Mouse (Mus musculus) c-Kit-positive CD71-positive TER-119-positive erythroid progenitor cells, embryonic 14.5 days (primary cell): Measurements from ENCODE around the gene Ect2.

Experiments
- DNase-seq: peaks from one replicate; pipeline ENCODE4 v3.0.0-alpha.2; 2013; ENCODE audit warnings: low spot score

The Ect2 gene

DNA sequence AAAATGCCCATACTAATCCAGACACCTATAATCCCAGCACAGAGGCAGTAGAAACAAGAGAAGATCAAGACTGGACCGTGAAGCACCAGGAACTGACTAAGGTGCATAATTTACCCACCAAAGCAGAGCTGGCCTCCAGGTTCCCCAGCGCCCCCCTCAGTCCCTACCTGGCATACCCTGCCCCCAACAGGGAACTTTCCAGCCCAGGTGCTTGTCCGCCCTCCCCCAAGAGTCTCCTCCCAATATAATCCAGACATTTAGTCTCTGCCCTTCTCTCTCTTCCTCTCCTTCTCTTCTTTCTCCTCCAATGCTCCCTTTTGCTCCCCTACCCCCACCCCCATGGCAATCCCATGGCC lies 2.9 kb upstream of the Ect2 start:
- DNase-seq, result no peak

DNA sequence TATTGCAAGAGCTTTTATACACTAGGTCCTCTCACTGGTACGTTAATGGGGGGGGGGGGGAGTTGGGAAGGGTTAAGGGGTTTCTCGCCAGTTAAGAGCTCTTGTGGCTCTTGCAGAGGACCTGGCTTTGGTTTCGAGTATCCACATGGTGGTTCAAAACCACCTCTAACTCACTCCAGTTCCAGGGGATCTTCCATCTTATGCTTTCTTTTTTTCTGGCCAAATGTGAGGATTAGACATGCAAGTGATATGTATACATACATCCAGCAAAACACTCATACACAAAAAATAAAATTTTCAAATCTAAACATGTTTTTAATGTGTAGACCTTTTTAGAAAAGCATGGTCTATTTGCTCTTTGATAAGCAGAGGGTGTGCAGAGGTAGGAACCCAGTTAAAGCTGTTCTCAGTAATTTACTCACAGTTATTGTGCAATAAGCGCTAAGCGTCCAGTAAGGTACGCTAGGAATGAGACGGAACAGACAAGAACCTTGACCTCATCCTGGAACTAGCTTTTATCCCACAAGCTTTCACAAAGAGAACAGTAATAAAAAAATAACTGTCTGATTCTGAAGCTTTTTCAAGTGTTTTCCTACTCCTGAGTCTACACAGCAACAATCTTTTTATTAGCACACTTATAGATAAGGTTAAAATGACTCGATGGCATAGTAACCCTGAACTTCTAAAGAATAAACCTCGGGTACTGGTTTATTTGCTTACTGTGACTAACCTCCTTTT lies 2.3 kb upstream of the Ect2 start:
- DNase-seq, result no peak

DNA sequence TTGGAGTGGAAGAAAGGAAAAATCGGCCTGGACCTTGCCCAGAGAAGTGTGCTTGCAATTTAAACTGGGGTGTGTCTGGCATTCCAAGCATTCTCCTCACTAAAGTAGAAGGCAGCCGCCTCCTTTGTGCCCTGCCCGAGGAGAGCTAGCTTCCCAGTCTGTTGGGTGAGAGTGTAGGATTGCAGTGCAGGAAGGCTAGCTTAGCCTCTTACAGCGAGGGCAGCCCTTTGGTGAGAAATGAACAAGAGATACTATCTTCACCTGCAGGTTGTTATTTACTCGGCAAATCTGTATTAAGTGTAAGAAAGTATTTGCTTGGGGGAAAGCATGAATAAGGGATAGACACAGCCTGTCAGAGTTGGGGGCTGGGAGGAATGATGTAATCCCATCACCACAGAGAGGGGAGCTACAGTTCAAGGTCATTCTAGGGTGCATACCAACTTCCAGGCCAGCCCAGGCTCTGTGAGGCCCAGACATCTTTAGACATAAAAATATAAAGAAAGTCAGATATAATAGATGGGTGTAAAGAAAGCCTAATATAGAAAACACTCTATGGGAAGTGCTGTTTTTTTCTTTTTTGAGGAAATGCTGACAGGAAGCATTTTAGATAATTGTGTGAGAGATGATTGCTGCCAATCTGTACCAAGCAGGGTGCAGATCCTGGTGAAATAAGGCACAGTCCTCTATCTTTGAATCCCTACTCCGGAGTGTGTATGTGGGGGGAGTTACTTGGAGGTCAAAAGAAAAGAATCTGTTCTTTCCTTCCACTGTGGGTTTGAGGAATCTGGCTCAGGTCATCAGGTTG lies 1.6 kb upstream of the Ect2 start:
- no peak for DNase-seq

DNA sequence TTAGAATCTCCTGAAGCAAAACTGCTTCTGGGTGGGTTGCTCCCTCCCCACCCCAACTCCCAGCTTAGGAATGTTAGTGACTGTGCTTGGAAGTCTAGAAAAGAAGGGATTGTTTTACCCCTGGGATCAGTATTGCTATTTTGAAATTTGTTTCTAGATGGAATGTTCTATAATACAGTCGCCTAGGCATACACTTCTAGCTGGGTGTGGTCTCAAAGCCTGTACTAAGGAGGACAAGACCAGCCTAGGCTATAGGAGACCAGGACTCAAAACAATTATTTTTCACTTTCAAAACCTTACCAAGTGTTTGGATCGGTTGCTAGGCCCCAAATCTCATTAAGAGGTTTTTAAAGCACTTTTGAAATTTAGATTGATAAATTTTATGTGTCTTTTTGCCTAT lies 602 bp upstream of the Ect2 start:
- no peak for DNase-seq

DNA sequence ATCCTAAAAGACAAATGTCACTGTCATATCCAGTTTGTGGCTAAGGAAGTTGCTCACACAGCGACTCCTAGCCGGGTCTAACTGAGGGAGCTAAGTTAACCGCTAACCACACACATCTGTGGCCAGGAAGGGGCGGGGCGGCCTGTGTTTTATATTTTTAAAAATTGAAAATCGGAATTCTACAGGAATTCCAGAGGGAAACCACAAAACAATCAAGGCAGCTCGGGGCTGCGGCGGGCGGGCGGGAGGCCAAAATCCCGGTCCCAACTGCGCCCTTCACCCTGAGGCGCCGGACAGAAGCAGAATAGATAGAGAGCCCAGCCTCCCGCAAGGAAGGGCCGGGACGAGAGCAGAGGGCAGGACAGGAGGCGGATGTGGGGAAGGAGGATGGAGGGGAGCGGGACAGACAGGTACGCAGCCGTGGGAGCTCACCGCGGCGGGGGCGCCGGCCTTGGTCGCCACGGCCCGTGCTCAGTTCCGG lies 447 bp downstream of the Ect2 start:
- peak; percentile 48 for DNase-seq

DNA sequence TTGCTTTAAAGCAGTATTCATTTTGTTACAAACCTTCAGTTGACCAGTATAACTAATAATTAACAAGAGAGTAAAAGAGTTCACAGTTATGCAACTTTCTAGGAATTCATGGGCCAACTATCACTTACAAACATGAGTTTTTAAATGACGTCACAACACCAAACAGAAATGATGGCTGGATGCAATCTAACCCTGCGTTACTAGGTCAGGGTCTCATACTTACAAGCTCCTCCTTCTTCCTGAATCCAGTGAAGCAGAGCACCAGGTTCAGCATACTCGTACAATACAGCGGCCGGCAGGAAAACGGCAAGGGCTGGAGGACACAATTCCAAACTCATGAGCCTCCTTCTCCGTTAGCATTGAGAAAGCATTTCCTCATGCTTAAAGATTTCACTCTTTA lies 7.9 kb downstream of the Ect2 start:
- DNase-seq, result no peak

DNA sequence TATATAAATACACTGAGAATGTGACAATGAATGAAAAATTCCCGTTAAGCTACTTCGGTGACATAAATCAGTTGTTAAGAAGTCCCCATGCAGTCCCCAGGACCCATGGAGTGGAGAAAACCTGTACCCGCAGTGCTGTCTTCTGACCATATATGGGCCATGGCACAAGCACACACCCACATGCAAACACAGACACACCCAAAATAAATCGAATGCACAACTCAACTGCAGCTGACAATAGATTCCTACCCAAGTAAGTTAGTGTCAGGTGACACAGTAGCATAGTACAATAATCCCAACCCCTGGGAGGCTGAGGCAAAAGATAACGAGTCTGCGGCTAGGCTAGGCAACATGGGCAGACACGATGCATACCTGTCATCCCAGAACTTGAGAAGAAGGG lies 10.1 kb downstream of the Ect2 start:
- DNase-seq, result no peak

DNA sequence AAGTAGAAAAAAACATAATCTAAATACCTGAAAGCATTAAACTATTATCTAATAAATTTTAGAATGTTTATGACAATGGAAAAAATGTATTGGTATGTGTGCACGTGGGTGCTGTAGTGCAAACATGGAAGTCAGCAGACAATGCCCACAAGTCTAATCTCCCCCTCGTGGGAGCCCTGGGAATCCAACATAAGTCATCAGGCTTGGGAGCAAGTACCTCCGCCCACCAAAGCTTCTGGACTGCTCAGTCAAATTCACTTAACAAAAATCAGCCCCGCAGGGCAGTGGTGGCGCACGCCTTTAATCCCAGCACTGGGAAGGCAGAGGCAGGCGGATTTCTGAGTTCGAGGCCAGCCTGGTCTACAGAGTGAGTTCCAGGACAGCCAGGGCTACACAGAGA lies 13.6 kb downstream of the Ect2 start:
- DNase-seq, result no peak

DNA sequence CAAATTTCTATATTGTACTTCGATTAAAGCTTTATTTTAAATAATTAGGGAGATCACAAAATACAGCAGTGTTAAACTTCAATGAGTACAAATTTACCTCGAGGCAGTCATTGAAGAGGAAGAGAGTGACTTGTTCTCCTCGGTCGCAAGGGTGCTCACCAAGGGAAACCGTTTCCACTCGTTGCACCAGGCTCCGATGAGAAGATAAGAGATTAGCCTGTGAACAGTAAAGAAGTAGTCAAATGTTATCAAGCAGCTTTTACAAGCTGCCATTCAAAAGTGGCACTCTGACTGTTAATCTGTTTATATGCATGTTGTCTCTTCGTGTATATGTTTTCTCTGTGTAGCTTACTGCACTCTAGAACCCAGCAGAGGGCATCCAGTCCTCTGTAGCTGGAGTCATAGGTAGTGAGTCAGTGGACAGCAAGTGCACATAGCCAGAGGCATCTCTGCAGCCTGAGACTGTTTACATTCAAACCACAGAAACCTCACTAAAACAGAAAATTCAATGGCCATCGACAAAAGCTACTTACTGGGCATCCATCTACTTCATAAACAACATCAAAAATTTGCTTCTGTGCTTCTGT lies 31.7 kb downstream of the Ect2 start:
- DNase-seq, result no peak

DNA sequence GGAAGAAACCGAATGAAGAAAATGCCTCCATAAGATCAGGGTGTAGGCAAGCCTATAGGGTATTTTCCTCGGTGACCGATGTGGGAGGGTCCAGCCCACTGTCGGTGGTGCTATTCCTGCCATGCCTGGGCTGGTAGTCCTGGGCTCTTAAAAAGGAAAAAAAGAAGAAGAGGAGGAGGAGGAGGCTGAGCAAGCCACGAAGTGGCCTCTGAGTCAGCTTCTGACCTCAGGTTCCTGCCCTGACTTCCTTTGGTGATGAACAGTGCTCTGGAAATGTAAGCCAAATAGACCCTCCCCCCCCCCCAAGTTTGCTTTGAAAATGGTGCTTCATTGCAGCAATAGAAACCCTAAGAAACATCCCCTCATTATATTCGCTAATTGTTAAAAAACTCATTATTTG lies 32.7 kb downstream of the Ect2 start:
- no peak for DNase-seq

DNA sequence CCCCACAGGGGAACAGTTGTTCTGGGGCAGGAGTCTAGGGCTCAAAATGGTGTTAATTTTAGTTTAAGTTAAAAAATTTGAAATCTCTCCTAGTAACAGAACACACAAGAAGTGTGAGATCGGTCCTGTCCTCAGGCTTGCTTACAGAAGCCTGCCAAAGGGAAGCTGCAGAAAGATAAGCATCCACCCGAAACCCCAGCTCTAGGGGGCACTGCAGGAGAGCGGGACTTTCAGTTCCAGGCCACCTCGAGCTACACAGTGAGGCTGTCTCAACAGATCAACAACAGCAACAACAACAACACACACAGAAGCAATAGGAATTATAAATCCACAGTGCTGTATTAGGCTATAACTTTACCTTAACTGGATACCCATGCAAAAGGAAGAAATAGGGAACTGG lies 35.5 kb downstream of the Ect2 start:
- DNase-seq, result no peak

DNA sequence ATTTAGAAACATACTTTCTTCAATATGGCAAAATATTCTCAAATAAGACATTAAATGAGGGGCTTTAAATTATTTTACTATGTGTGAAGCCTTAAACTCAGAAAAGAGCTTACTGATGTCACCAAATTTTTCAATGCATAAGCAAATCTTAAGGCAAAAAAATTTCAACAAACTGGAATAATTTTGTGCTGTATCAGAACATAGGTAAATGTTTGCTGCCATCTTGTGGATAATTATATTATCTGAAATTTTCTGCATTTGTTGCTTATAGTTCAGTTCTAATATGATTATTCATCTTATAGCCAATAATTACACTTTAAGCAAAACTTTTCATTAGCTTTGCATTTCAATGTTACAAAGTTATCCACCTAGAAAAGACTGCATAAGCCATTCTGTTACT lies 42.8 kb downstream of the Ect2 start:
- no peak for DNase-seq

DNA sequence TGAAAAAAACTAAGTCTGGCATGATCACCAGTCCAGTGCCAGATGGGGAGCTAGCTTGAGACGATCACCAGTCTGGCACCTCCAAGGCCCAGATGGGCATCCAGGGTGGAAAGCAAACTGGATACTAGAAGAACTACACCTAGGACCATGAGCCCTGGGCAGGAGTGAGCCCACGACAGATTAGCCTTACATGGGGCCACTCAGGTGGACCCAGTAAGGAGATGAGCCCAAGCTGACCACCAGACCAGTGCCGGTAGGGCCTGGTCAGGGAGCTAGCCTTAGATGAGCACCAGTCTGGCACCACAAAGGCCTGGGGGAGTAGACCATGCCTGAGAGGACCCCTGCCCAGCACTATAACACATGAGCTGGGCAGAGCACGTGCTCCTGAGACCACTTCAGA lies 44.6 kb downstream of the Ect2 start:
- no peak for DNase-seq

DNA sequence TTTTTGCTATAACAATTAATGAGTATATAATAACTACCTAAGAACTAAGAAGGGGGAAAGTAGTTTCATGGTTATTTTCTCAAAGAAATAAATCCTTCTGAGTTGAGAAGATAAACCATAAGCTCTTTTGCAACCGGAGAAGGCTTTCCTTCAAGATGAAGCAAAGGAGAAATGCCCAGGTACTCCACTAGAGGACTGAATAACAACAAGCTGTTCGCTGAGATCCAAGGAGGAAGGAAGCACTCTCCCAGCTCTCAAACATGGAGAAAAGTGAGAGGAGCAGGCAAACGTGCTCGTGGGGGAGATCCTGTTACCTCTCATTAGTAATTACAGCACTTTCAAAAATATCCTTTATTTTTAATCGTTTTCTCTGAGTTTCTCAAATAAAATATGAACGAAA lies 46.5 kb downstream of the Ect2 start:
- DNase-seq, result no peak

DNA sequence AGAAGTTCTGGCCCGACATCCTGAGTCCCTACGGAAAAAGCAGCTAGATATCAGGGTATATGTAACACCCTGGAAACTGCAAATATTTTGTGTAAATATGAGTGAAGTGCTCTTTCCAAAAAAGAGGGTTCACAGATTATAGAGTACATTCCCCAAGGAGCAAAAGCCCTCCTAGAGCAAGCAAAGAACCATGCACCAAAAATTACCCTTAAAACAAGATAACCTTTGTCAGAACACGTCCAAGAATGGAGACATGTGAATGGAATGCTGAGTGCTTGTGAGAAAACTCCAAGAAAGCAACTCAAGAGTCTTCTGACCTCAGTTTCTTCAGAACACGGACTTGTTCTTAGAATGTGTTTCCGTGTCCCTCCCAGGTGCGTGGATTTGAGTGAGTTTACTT lies 50.7 kb downstream of the Ect2 start:
- DNase-seq, result no peak

DNA sequence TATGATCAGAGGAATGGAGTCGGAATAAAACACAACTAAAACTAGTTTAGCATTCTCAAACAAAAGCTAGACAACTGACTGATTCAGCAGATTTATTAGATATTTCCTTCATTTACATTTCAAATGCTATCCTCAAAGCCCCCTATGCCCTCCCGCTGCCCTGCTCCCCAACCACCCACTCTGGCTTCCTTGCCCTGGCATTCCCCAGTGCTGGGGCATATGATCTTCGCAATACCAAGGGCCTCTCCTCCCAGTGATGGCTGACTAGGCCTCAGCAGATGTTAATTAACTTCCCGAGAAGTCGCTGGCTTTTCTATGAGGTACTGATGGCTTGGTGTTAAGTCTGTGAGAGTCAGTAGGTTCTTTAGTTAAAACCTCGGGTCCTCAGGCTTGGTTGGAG lies 55.0 kb downstream of the Ect2 start:
- DNase-seq, result no peak

DNA sequence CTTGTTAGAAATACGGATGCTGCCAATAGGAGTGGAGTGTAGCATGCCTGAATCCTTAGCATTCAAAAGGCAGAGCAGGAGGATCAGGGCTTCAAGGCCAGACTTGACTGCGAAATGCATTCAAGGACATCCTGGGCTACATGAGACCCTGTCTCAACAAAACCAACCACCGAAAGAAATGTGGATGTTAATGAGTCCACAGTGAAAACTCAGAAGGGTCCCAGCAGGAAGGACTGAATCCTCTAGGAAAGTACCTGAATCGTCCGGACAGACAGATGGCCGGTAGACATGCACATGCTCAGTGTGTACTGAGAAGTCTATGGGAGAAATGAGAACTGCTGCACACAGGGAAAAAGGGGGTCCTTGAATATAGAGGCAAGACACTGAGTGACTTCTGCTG lies 67.5 kb downstream of the Ect2 start:
- no peak for DNase-seq

DNA sequence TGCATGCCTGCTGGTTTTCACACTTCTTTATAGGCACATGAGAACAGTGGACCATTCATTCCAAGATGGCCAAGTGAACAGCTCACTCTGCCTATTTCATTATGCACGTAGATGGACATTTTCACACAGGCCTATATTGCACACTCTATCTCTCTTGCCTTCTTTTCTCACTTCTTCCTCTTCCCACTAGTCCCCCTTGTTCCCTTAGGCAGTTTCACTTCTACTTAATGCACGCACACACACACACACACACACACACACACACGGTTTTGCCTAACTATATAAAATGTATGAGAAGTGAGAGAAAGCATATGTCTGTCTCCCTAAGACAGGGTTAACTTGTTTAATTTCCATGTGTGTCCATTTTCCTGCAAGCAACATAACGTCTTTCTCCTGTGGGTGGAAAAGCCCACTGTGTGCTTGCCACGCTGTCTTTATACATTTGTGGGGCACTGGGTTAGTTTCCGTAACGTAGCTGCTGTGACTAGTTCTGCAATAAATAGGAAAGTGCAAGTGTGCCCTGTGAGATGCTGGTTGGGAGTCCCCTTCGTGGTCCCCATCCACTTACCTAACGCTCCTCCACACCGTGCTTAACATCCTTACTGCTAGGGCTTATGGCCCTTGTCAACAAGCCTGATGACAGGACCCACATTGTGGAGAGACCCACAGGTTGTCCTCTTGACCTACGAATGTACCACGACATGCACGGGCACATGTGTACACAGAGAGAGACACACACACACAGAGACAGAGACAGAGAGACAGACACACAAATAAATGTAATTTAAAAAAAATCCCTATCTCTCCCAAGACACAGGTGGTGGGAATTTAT lies 72.2 kb downstream of the Ect2 start:
- DNase-seq, result no peak

DNA sequence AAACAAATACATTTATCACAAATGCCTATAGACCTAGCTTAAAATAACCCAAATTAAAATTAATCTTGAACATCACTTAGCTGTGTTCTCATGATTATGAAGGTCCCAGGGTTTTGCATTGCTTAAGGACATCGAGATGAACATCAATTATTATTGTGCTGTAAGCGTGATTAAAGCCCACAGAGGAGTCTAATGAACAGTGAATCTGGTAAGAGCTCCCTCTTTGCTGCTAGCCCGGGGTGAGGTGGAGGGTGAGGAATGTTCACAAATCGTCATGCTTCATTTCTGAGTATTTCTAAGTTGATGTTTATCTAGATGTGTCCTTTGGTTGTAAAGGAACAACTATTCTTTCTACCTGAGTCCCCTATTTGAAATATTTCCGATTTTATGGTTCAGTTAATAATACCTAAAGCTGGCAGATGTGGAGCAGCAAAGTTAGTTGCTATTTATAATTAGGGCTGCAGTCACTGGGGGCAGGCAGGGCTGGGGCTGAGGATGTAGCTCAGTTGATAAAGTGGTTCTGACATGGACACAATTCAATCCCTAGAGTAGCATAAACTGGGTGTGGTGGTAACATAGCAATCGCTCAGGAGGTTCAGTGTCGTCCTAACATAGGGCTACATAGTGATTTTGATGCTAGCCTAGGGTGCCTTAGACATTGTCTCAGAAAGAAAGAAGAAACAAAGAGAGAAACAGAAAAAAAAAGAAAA lies 73.5 kb downstream of the Ect2 start:
- no peak for DNase-seq

DNA sequence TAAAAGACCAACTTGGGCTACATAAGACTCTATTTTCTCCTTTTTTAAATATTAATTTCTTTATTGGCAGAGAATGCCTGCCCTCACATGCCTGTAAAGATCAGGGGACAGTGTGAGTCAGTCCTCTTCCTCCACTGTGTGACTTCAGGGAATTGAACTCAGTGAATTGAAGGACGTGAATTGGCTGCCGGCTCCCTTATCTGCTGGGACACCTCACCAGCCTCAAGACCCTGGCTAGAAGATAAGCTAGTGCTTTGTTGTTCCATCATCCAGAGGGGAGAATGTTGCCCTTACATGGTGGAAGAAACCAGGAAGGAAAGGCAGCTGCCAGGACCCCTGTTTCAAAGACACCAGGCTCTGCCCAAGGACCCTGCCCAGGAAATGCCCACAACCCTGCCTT lies 79.8 kb downstream of the Ect2 start:
- DNase-seq, result peak; percentile 42

DNA sequence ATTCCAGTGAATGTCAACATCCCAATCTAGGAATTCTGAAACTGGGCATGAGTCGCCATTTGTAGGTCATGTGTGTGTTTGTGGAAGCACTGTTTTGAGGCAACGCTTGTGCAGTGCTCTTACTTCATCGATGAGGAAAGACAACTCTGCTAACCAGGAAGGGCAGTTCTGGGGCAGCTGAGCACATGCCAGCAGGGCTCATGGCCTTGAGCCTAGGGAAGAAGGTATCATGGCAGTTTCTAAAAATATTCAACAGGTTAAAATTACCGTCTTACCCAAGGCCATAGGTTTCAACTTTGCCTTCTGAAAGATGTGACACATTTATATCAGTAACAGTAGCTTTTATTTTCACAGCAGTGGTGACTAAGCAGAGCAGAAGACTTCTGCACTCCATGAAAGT lies 82.0 kb downstream of the Ect2 start:
- DNase-seq, result no peak

DNA sequence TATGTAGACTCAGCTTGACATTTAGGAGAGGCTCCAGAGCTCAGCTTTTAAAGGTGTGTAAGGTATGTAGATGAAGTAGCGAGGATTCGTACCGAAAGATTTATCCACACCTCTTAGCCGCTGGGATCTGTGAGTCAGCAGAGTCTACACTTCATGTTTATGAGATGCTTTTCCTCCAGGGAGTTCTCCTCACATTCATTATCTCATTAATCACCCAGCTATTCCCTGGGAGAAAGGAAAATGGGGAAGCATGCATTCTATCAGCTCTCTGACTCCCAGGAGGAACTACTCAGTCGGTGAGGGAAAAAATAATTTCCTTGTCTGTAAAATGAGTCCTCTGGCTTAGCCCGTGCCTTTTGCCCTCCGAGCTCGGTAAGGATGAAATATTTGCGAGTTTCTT lies 83.3 kb downstream of the Ect2 start:
- no peak for DNase-seq
